Comparison of ENCODE assay signal across 21 mouse cellular contexts in the genomic region with DNA sequence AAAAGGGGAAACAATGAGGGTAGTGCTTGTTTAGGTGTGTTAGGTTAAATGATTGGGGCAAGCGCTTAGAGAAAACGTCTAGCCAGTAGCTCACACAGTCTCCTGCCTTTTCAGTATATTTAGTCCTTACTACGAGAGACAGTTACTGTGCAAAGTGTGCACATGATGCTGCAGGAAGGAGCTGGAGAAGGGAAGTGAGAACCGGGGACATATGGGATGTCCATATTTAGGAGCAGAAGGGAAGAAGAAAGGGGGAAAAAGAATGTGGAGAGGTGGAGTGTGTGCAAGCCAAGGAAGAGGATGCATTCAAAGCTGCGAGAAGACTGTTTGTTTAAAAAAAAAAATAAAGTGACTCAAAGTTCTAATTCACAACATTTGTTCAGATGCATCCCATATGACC.
DNase-seq lines count a peak whose midpoint lies in the region.
"Had no signal": no experiment of that assay in that cellular context is flagged by ENCODE, and none has a peak within 500 bp of the region (broad histone marks: within the 10 kb centered on the region; RNA-seq: fewer than 3 reads in every experiment).

No protein-coding gene starts in this region.

- intact Hi-C loops in left cerebral cortex, postnatal 4 days (cut with DNase I), result no loop called here

- peak; percentile 21 to 73 for DNase-seq in frontal cortex, postnatal 36 days (ENCODE audit: low spot score in 2 of 2)
- no peak for DNase-seq in frontal cortex, postnatal 25 days (ENCODE audit: low spot score in 2 of 2)
- DNase-seq in left cerebral cortex, adult 18-20 months (ENCODE audit: low spot score in 2 of 2), result peak; percentile 38 to 57
- no peak for DNase-seq in left cerebral cortex, postnatal 4 days
- DNase-seq in layer of hippocampus, adult 9-11 months, result peak; percentile 65
- peak; percentile 38 for DNase-seq in right cerebral cortex, postnatal 25 days
- no peak for DNase-seq in cerebellum, postnatal 14 days
- DNase-seq in urinary bladder, postnatal 25 days (ENCODE audit: low spot score), result no peak
- DNase-seq: adrenal gland, adult 2 months; cerebellum, adult 18-20 months; cerebellum, postnatal 36 days; embryo, embryonic 11 days; gastrocnemius, postnatal 14 days; heart, adult 18-20 months; heart, postnatal 14 days; kidney, adult 9 months; kidney, postnatal 25 days; lung, embryonic 14.5 days; lung, postnatal 36 days; retina, postnatal 1 day; spleen, adult 18-20 months had no signal

Comparison
In these comparisons a context has a peak if more than half of its experiments do, and no peak if none do; other contexts are left out.
1. DNase-seq: peak in frontal cortex, postnatal 36 days (2 of 2), left cerebral cortex, adult 18-20 months (2 of 2), layer of hippocampus, adult 9-11 months (single experiment) and right cerebral cortex, postnatal 25 days (single experiment); none in frontal cortex, postnatal 25 days (0 of 2), left cerebral cortex, postnatal 4 days (single experiment), cerebellum, postnatal 14 days (0 of 2) and urinary bladder, postnatal 25 days (single experiment).